Mouse (Mus musculus) adrenal gland, postnatal 36 days (tissue): ENCODE measurements at regions not wholly inside any gene's neighbourhood (a gene's known extent, or its start where the extent isn't known, plus 50 kb on each side); places are given as distances from the start of the nearest gene placed in this dataset.

Experiments
- DNase-seq, 2 experiments: peaks; one replicate each; pipeline ENCODE4 v3.0.0; 2021; ENCODE audit warnings: mixed read lengths in 1 of 2

- no peak for DNase-seq
Observed at GRCm38 (mm10) chr7:37240832-37241231, 532.6 kb downstream of the Zfp536 start.

GRCm38 (mm10) chr7:37241781-37242180, 531.7 kb downstream of the Zfp536 start:
- peak; percentile 1 to 29 for DNase-seq

- no peak for DNase-seq
Observed at GRCm38 (mm10) chr7:37242476-37242875, 531.0 kb downstream of the Zfp536 start.

- DNase-seq, result no peak
Observed at GRCm38 (mm10) chr7:37246156-37246555, 527.3 kb downstream of the Zfp536 start.

- DNase-seq, result no peak
Observed at GRCm38 (mm10) chr7:37254431-37254830, 519.0 kb downstream of the Zfp536 start.

- peak in 1 of 2 experiments; percentile 4 for DNase-seq
Observed at GRCm38 (mm10) chr7:37255840-37256239, 517.6 kb downstream of the Zfp536 start.

GRCm38 (mm10) chr7:37259293-37259692, 514.1 kb downstream of the Zfp536 start:
- DNase-seq, result no peak

GRCm38 (mm10) chr7:37262846-37263245, 510.6 kb downstream of the Zfp536 start:
- no peak for DNase-seq

- DNase-seq, result no peak
Observed at GRCm38 (mm10) chr7:37267404-37267803, 506.0 kb downstream of the Zfp536 start.

GRCm38 (mm10) chr7:37270841-37271240, 502.6 kb downstream of the Zfp536 start:
- no peak for DNase-seq

GRCm38 (mm10) chr7:37290018-37290417, 483.4 kb downstream of the Zfp536 start:
- no peak for DNase-seq

- no peak for DNase-seq
Observed at GRCm38 (mm10) chr7:37290493-37291045, 482.9 kb downstream of the Zfp536 start.

GRCm38 (mm10) chr7:37291726-37292125, 481.7 kb downstream of the Zfp536 start:
- DNase-seq, result no peak

GRCm38 (mm10) chr7:37292554-37292953, 480.9 kb downstream of the Zfp536 start:
- no peak for DNase-seq

- no peak for DNase-seq
Observed at GRCm38 (mm10) chr7:37298888-37299287, 474.6 kb downstream of the Zfp536 start.

GRCm38 (mm10) chr7:37305463-37305862, 468.0 kb downstream of the Zfp536 start:
- no peak for DNase-seq

GRCm38 (mm10) chr7:37307191-37307590, 466.2 kb downstream of the Zfp536 start:
- DNase-seq, result no peak

GRCm38 (mm10) chr7:37324653-37325052, 448.8 kb downstream of the Zfp536 start:
- DNase-seq, result no peak

GRCm38 (mm10) chr7:37333451-37333850, 440.0 kb downstream of the Zfp536 start:
- DNase-seq, result no peak

- no peak for DNase-seq
Observed at GRCm38 (mm10) chr7:37335212-37335611, 438.2 kb downstream of the Zfp536 start.

GRCm38 (mm10) chr7:37336171-37336850, 437.1 kb downstream of the Zfp536 start:
- DNase-seq, result no peak

GRCm38 (mm10) chr7:37336851-37337531, 436.4 kb downstream of the Zfp536 start:
- DNase-seq, result no peak

- no peak for DNase-seq
Observed at GRCm38 (mm10) chr7:37337616-37338015, 435.8 kb downstream of the Zfp536 start.
